Mouse (Mus musculus) erythroblast, embryonic 14.5 days (primary cell): ENCODE results near the gene Mical1.

Experiments used
- GATA1 ChIP-seq: IDR thresholded peaks from 2 replicates; pipeline ENCODE4 v1.6.1; 2012; ENCODE audit warnings: low read length, inconsistent platforms, mixed read lengths
- TAL1 ChIP-seq: IDR thresholded peaks from 3 replicates; pipeline ENCODE4 v1.6.1; 2012; ENCODE audit warnings: low read length, inconsistent platforms, mixed read lengths

DNA sequence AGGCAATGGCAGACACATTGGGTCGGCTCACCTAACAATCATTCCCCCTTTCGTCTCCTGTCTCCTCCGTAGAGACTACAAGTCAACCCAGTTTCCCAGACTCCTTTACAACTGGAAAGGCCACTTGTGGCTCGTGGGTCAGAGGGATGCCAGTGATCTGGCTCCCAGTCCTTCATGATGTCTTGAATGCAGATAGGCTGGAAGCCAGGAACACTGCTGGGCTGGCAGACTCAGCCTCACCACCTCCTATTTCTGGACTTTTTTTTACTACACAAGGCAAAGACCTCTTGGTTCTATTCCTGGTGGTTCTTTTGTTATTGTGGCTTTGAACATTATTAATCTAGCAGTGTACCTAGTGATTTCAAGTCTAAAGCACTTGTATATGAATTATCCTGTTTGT lies 38.2 kb downstream of the Mical1 start:
- TF ChIP-seq TAL1, result no peak
- TF ChIP-seq GATA1, result no peak
